Comparison of ENCODE assay signal across 8 mouse cellular contexts in the genomic region with DNA sequence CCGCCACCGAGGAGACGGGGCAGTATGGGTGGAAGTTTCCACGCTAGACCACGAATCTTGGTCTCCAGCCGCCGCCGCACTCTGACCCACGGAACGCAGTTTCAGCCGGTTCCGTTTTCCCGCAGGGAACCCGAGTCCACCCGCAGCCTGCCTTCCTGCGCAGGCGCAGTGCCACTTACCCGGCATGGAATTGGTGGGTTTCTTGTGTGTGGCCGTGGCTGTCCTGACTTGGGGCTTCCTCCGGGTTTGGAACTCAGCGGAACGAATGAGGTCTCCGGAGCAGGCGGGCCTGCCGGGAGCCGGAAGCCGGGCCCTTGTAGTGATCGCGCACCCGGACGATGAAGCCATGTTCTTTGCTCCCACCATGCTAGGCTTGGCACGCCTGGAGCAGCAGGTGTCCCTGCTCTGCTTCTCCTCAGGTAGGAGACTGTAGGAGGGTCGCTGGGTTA. TPM values are rescaled to one million over a fixed set of nuclear protein-coding genes. Genes with fewer than 3 reads are reported as not detected.
DNase-seq lines count a peak whose midpoint lies in the region; ATAC-seq and TF ChIP-seq lines count a peak whose summit lies in the region.

A gene (plus strand): TSS at position 185 of the 449 bp plus-strand sequence.
A gene (minus strand): TSS at position 266 of the 449 bp plus-strand sequence.

- peak within 1 kb of the TSS; percentile 99 for H3K9ac ChIP-seq in ES-Bruce4 (ENCODE audit: low read depth, poor library complexity, severe bottlenecking)
- peak within 1 kb of the TSS; percentile 98 for H3K9ac ChIP-seq in forebrain, embryonic 13.5 days
- H3K9ac ChIP-seq in liver, embryonic 16.5 days (ENCODE audit: low read depth, low read length), result peak within 1 kb of the TSS; percentile 98
- H3K9ac ChIP-seq in neural tube, embryonic 12.5 days, result peak within 1 kb of the TSS; percentile 99
- peak within 1 kb of the TSS; percentile 98 for H3K9ac ChIP-seq in stomach, postnatal 0 days (ENCODE audit: low read length)

- no peaks in the 10 kb centered on the region for H3K27me3 ChIP-seq in ES-Bruce4 (ENCODE audit: control insufficient read depth, insufficient read depth, low read length, poor library complexity, severe bottlenecking)
- no peaks in the 10 kb centered on the region for H3K27me3 ChIP-seq in forebrain, embryonic 13.5 days
- H3K27me3 ChIP-seq in liver, embryonic 16.5 days (ENCODE audit: control insufficient read depth, insufficient read depth, low read depth, low read length), result no peaks in the 10 kb centered on the region
- H3K27me3 ChIP-seq in neural tube, embryonic 12.5 days (replicated peaks), result no peaks in the 10 kb centered on the region
- H3K27me3 ChIP-seq in stomach, postnatal 0 days (ENCODE audit: control insufficient read depth, insufficient read depth, low read length), result no peaks in the 10 kb centered on the region

- H3K4me2 ChIP-seq in forebrain, embryonic 13.5 days, result peak within 1 kb of the TSS; percentile 90
- peak within 1 kb of the TSS; percentile 71 for H3K4me2 ChIP-seq in liver, embryonic 16.5 days (ENCODE audit: low read depth, low read length)
- H3K4me2 ChIP-seq in neural tube, embryonic 12.5 days (replicated peaks), result peak within 1 kb of the TSS; percentile 78
- H3K4me2 ChIP-seq in stomach, postnatal 0 days (replicated peaks; ENCODE audit: low read depth), result peak within 1 kb of the TSS; percentile 92

- peak; percentile 78 for DNase-seq in c-Kit-positive CD71-positive TER-119-positive erythroid progenitor cells, embryonic 14.5 days (ENCODE audit: low spot score)
- DNase-seq in heart, postnatal 10 days, result peak; percentile 89
- peak; percentile 40 for DNase-seq in large intestine, adult 2 months (ENCODE audit: low read depth, low spot score)
- peak; percentile 84 for DNase-seq in stomach, postnatal 0 days (ENCODE audit: low spot score)

- intact Hi-C loops in heart, postnatal 10 days (cut with DNase I), result loop anchor here (5.0 kb wide), 2 partner anchors 79 to 144 kb away; a partner anchor contains a TSS

- under 1% methylated on average over 33 of the region's 33 CpGs for WGBS in forebrain, embryonic 13.5 days
- under 1% methylated on average over 33 of the region's 33 CpGs for WGBS in large intestine, adult 2 months
- WGBS in liver, embryonic 16.5 days (ENCODE audit: insufficient replicate concordance), result under 1% methylated on average over 33 of the region's 33 CpGs
- under 1% methylated on average over 33 of the region's 33 CpGs for WGBS in neural tube, embryonic 12.5 days
- WGBS in stomach, postnatal 0 days, result under 1% methylated on average over 33 of the region's 33 CpGs

- TF ChIP-seq POLR2A in ES-Bruce4 (IDR thresholded peaks at IDR 0.05; ENCODE audit: insufficient read depth, low read length), result peak; percentile 45

- H3K4me3 ChIP-seq in ES-Bruce4 (ENCODE audit: low read depth, low read length), result peak within 1 kb of the TSS; percentile 98
- H3K4me3 ChIP-seq in forebrain, embryonic 13.5 days, result peak within 1 kb of the TSS; percentile 93
- H3K4me3 ChIP-seq in liver, embryonic 16.5 days (ENCODE audit: low read depth, low read length), result peak within 1 kb of the TSS; percentile 93
- H3K4me3 ChIP-seq in neural tube, embryonic 12.5 days, result peak within 1 kb of the TSS; percentile 96
- peak within 1 kb of the TSS; percentile 94 for H3K4me3 ChIP-seq in stomach, postnatal 0 days (ENCODE audit: low read depth, low read length)

- TF ChIP-seq EP300 in ES-Bruce4 (IDR thresholded peaks at IDR 0.05; ENCODE audit: insufficient read depth, low read depth, low read length), result no peak
- TF ChIP-seq EP300 in stomach, postnatal 0 days (optimal IDR thresholded peaks at IDR 0.05), result no peak

- ATAC-seq in forebrain, embryonic 13.5 days, result peak; percentile 52
- ATAC-seq in liver, embryonic 16.5 days (ENCODE audit: low read depth), result peak; percentile 52
- ATAC-seq in neural tube, embryonic 12.5 days (ENCODE audit: low FRiP score, low read depth), result peak; percentile 51
- ATAC-seq in stomach, postnatal 0 days (ENCODE audit: low FRiP score, low TSS enrichment), result peak; percentile 66

- no peaks in the 10 kb centered on the region for H3K4me1 ChIP-seq in ES-Bruce4 (ENCODE audit: control insufficient read depth, insufficient read depth, low read length)
- peaks cover 23% of the 10 kb centered on the region for H3K4me1 ChIP-seq in forebrain, embryonic 13.5 days
- peaks cover 9% of the 10 kb centered on the region for H3K4me1 ChIP-seq in liver, embryonic 16.5 days (ENCODE audit: control insufficient read depth, low read depth, low read length)
- peaks cover 4% of the 10 kb centered on the region for H3K4me1 ChIP-seq in neural tube, embryonic 12.5 days
- no peaks in the 10 kb centered on the region for H3K4me1 ChIP-seq in stomach, postnatal 0 days (replicated peaks; ENCODE audit: control insufficient read depth, insufficient read depth)

- no peaks in the 10 kb centered on the region for H3K9me3 ChIP-seq in ES-Bruce4 (replicated peaks; ENCODE audit: control insufficient read depth, insufficient read depth, low read length, poor library complexity, severe bottlenecking)
- no peaks in the 10 kb centered on the region for H3K9me3 ChIP-seq in forebrain, embryonic 13.5 days (replicated peaks)
- no peaks in the 10 kb centered on the region for H3K9me3 ChIP-seq in liver, embryonic 16.5 days (replicated peaks; ENCODE audit: control insufficient read depth, low read length)
- no peaks in the 10 kb centered on the region for H3K9me3 ChIP-seq in neural tube, embryonic 12.5 days
- H3K9me3 ChIP-seq in stomach, postnatal 0 days (ENCODE audit: control insufficient read depth, low read length), result no peaks in the 10 kb centered on the region

- TF ChIP-seq CTCF in ES-Bruce4 (IDR thresholded peaks at IDR 0.05; ENCODE audit: low read depth, low read length), result no peak
- TF ChIP-seq CTCF in stomach, postnatal 0 days (IDR thresholded peaks at IDR 0.05; ENCODE audit: low read depth), result no peak

- H3K36me3 ChIP-seq in ES-Bruce4 (ENCODE audit: control insufficient read depth, insufficient read depth, low read length, poor library complexity, severe bottlenecking), result peaks cover 4% of the 10 kb centered on the region; the same call in 1 of the 2 replicates
- H3K36me3 ChIP-seq in forebrain, embryonic 13.5 days (ENCODE audit: poor library complexity, severe bottlenecking), result no peaks in the 10 kb centered on the region
- no peaks in the 10 kb centered on the region for H3K36me3 ChIP-seq in liver, embryonic 16.5 days (ENCODE audit: control insufficient read depth, insufficient read depth)
- H3K36me3 ChIP-seq in neural tube, embryonic 12.5 days, result no peaks in the 10 kb centered on the region
- H3K36me3 ChIP-seq in stomach, postnatal 0 days (ENCODE audit: control insufficient read depth, insufficient read depth, low read length), result no peaks in the 10 kb centered on the region

- H3K27ac ChIP-seq in ES-Bruce4 (ENCODE audit: insufficient read depth, low read length), result peak within 1 kb of the TSS; percentile 92
- H3K27ac ChIP-seq in forebrain, embryonic 13.5 days, result peak within 1 kb of the TSS; percentile 98
- peak within 1 kb of the TSS; percentile 96 for H3K27ac ChIP-seq in liver, embryonic 16.5 days (ENCODE audit: low read length)
- peak within 1 kb of the TSS; percentile 97 for H3K27ac ChIP-seq in neural tube, embryonic 12.5 days
- H3K27ac ChIP-seq in stomach, postnatal 0 days (replicated peaks), result peak within 1 kb of the TSS; percentile 99

RNA-seq across cellular contexts. Expression of the first gene that starts in this region (rescaled TPM):
- polyA plus RNA-seq in ES-Bruce4 (2011; ENCODE audit: insufficient read depth, insufficient read length, low read depth, missing spikeins), result 12.7 and 14.1 TPM in 2 replicates
- polyA plus RNA-seq in forebrain, embryonic 13.5 days (2015; fragmentation: Nextera tagmentation; extraction: Ambion mirVana), result 6.2 and 7.6 TPM in 2 replicates
- total RNA-seq in heart, postnatal 10 days (2021), result 1 to 10 TPM; 2.7 to 3.6 TPM
- 7.3 and 13.1 TPM in 2 replicates for polyA plus RNA-seq in large intestine, adult 2 months (2012; rRNA removed)
- polyA plus RNA-seq in liver, embryonic 16.5 days (2015; fragmentation: Nextera tagmentation; extraction: Ambion mirVana), result 3.0 and 3.5 TPM in 2 replicates
- polyA plus RNA-seq in neural tube, embryonic 12.5 days (2016; fragmentation: Nextera tagmentation; extraction: Ambion mirVana), result 10.7 and 10.8 TPM in 2 replicates
- polyA plus RNA-seq in stomach, postnatal 0 days (2015; fragmentation: Nextera tagmentation; extraction: Ambion mirVana), result 5.6 and 5.8 TPM in 2 replicates

RNA-seq across cellular contexts. Expression of the second gene that starts in this region (rescaled TPM):
- 281 and 327 TPM in 2 replicates for polyA plus RNA-seq in ES-Bruce4 (2011; ENCODE audit: insufficient read depth, insufficient read length, low read depth, missing spikeins)
- polyA plus RNA-seq in forebrain, embryonic 13.5 days (2015; fragmentation: Nextera tagmentation; extraction: Ambion mirVana), result 120 and 170 TPM in 2 replicates
- 100 to 1,000 TPM; 137 to 148 TPM for total RNA-seq in heart, postnatal 10 days (2021)
- 75.6 and 164 TPM in 2 replicates for polyA plus RNA-seq in large intestine, adult 2 months (2012; rRNA removed)
- polyA plus RNA-seq in liver, embryonic 16.5 days (2015; fragmentation: Nextera tagmentation; extraction: Ambion mirVana), result 18.4 and 22.7 TPM in 2 replicates
- polyA plus RNA-seq in neural tube, embryonic 12.5 days (2016; fragmentation: Nextera tagmentation; extraction: Ambion mirVana), result 194 and 201 TPM in 2 replicates
- polyA plus RNA-seq in stomach, postnatal 0 days (2015; fragmentation: Nextera tagmentation; extraction: Ambion mirVana), result 82.2 and 84.6 TPM in 2 replicates

Comparison
In these comparisons a context has a peak if more than half of its experiments do, and no peak if none do; other contexts are left out.
1. Peak in every context shown above with its lines: DNase-seq, ATAC-seq, H3K4me3 ChIP-seq and H3K27ac ChIP-seq.